Mouse (Mus musculus): ENCODE data around the gene Pou2f1. TPM values are rescaled to one million over a fixed set of nuclear protein-coding genes. Genes with fewer than 3 reads are reported as not detected.

Pou2f1 gene
- total and polyA plus RNA-seq, 3 experiments = 4.6 to 10.2 TPM; not detected in 1

GRCm38 (mm10) chr1:165844956-165845355, 157.5 kb downstream of the Pou2f1 start:
- DNase-seq (ENCODE audit: low read depth, low spot score) = peak; percentile 51
- Histone ChIP-seq H3K36me3 (ENCODE audit: control insufficient read depth in 1 of 2, insufficient read depth in 2 of 2, low read length in 2 of 2) (peaks cover 0 to 10% of the 10 kb centered on the region in 2 experiments; a peak in 2 of 4 replicates), H3K4me3 (ENCODE audit: control insufficient read depth in 1 of 2, insufficient read depth in 1 of 2, low read depth in 2 of 2, low read length in 2 of 2) (peak overlapping the region; percentile 53 to 64), H3K9ac (ENCODE audit: control insufficient read depth, low read depth, low read length, poor library complexity, severe bottlenecking) (peak overlapping the region; percentile 67), H3K27ac (ENCODE audit: control insufficient read depth, low read depth, low read length) (peak overlapping the region; percentile 44), H3K27me3 (ENCODE audit: control insufficient read depth in 1 of 2, insufficient read depth in 2 of 2, low read length in 2 of 2) (peaks cover 3 to 4% of the 10 kb centered on the region in 2 experiments; a peak in 3 of 4 replicates), H3K79me2 (ENCODE audit: control insufficient read depth, insufficient read depth, low read length, poor library complexity) (no peaks in the 10 kb centered on the region; the same call in 1 of the 2 replicates), H3K4me1 (ENCODE audit: control insufficient read depth in 1 of 2, insufficient read depth in 2 of 2, low read length in 2 of 2) (peaks cover 0 to 24% of the 10 kb centered on the region in 2 experiments; a peak in 3 of 4 replicates), H3K9me3 (replicated peaks; ENCODE audit: insufficient read depth, low read length) (no peaks in the 10 kb centered on the region)
- 0 out of 2 replicates have a peak, but pooled peaks have one; percentile 2 for TF ChIP-seq NELFE (IDR thresholded peaks at IDR 0.05; ENCODE audit: low read depth, low read length)
- 0 out of 2 replicates have a peak, but pooled peaks have one; percentile 11 for TF ChIP-seq HCFC1 (IDR thresholded peaks at IDR 0.05; ENCODE audit: low read depth, low read length)
- 0 out of 2 replicates have a peak, but pooled peaks have one; percentile 2 for TF ChIP-seq MAZ (IDR thresholded peaks at IDR 0.05; ENCODE audit: low read depth, low read length)
- TF ChIP-seq TAL1 (IDR thresholded peaks at IDR 0.05; ENCODE audit: low read length) = no peak
- no peak for TF ChIP-seq POLR2A (IDR thresholded peaks at IDR 0.05; ENCODE audit: control insufficient read depth in 1 of 2, insufficient read depth in 1 of 2, low read depth in 1 of 2, low read length in 2 of 2, poor library complexity in 1 of 2)
- TF ChIP-seq EP300 (IDR thresholded peaks at IDR 0.05; ENCODE audit: low read depth in 1 of 2, low read length in 2 of 2) = peak in 1 of 2 experiments; percentile 44; a peak in 3 of 4 replicates

GRCm38 (mm10) chr1:165844466-165844951, 158.0 kb downstream of the Pou2f1 start:
- peaks cover 0 to 10% of the 10 kb centered on the region in 2 experiments; a peak in 2 of 4 replicates for H3K36me3 ChIP-seq (ENCODE audit: control insufficient read depth in 1 of 2, insufficient read depth in 2 of 2, low read length in 2 of 2)
- TF ChIP-seq MAZ (IDR thresholded peaks at IDR 0.05; ENCODE audit: low read depth, low read length) (0 out of 2 replicates have a peak, but pooled peaks have one; percentile 28), MXI1 (IDR thresholded peaks at IDR 0.05; ENCODE audit: low read depth, low read length) (no peak)
- peak overlapping the region; percentile 44 for H3K27ac ChIP-seq (ENCODE audit: control insufficient read depth, low read depth, low read length)
- H3K9ac ChIP-seq (ENCODE audit: control insufficient read depth, low read depth, low read length, poor library complexity, severe bottlenecking) = peak overlapping the region; percentile 67
- peaks cover 0 to 24% of the 10 kb centered on the region in 2 experiments; a peak in 3 of 4 replicates for H3K4me1 ChIP-seq (ENCODE audit: control insufficient read depth in 1 of 2, insufficient read depth in 2 of 2, low read length in 2 of 2)
- no peaks in the 10 kb centered on the region; the same call in 1 of the 2 replicates for H3K79me2 ChIP-seq (ENCODE audit: control insufficient read depth, insufficient read depth, low read length, poor library complexity)
- peaks cover 7 to 8% of the 10 kb centered on the region in 2 experiments; a peak in 3 of 4 replicates for H3K27me3 ChIP-seq (ENCODE audit: control insufficient read depth in 1 of 2, insufficient read depth in 2 of 2, low read length in 2 of 2)
- no peaks in the 10 kb centered on the region for H3K9me3 ChIP-seq (replicated peaks; ENCODE audit: insufficient read depth, low read length)
- H3K4me3 ChIP-seq (ENCODE audit: control insufficient read depth in 1 of 2, insufficient read depth in 1 of 2, low read depth in 2 of 2, low read length in 2 of 2) = peak overlapping the region; percentile 53 to 64
- peak; percentile 38 for DNase-seq (ENCODE audit: low read depth, low spot score)

- no peaks in the 10 kb centered on the region; the same call in 1 of the 2 replicates for H3K79me2 ChIP-seq (ENCODE audit: control insufficient read depth, insufficient read depth, low read length, poor library complexity)
- no peak overlapping the region for H3K4me3 ChIP-seq (ENCODE audit: control insufficient read depth in 1 of 2, insufficient read depth in 1 of 2, low read depth in 2 of 2, low read length in 2 of 2)
- H3K27ac ChIP-seq (ENCODE audit: control insufficient read depth, low read depth, low read length) = no peak overlapping the region
- no peaks in the 10 kb centered on the region for H3K9me3 ChIP-seq (replicated peaks; ENCODE audit: insufficient read depth, low read length)
- peaks cover 0 to 15% of the 10 kb centered on the region in 2 experiments; a peak in 3 of 4 replicates for H3K4me1 ChIP-seq (ENCODE audit: control insufficient read depth in 1 of 2, insufficient read depth in 2 of 2, low read length in 2 of 2)
- H3K27me3 ChIP-seq (ENCODE audit: control insufficient read depth in 1 of 2, insufficient read depth in 2 of 2, low read length in 2 of 2) = peaks cover 7 to 8% of the 10 kb centered on the region in 2 experiments; a peak in 3 of 4 replicates
- no peak overlapping the region for H3K9ac ChIP-seq (ENCODE audit: control insufficient read depth, low read depth, low read length, poor library complexity, severe bottlenecking)
- DNase-seq (ENCODE audit: low read depth, low spot score) = no peak
- peaks cover 0 to 6% of the 10 kb centered on the region in 2 experiments; a peak in 2 of 4 replicates for H3K36me3 ChIP-seq (ENCODE audit: control insufficient read depth in 1 of 2, insufficient read depth in 2 of 2, low read length in 2 of 2)
- TF ChIP-seq MXI1 (IDR thresholded peaks at IDR 0.05; ENCODE audit: low read depth, low read length) (no peak), ELF1 (IDR thresholded peaks at IDR 0.05; ENCODE audit: low read depth, low read length) (no peak), ZKSCAN1 (IDR thresholded peaks at IDR 0.05; ENCODE audit: low read depth, low read length) (no peak), NRF1 (IDR thresholded peaks at IDR 0.05; ENCODE audit: insufficient read depth, low read depth, low read length, poor library complexity, severe bottlenecking) (no peak), ETS1 (IDR thresholded peaks at IDR 0.05; ENCODE audit: low read depth, low read length) (no peak), UBTF (IDR thresholded peaks at IDR 0.05; ENCODE audit: borderline replicate concordance, insufficient read depth, low read depth, low read length) (no peak), MYB (IDR thresholded peaks at IDR 0.05; ENCODE audit: low read depth, low read length) (no peak), MEF2A (IDR thresholded peaks at IDR 0.05; ENCODE audit: extremely low read depth, insufficient replicate concordance, low read depth, low read length, poor library complexity, severe bottlenecking) (no peak)
These were observed 158.9 kb downstream of the Pou2f1 start for GRCm38 (mm10) chr1:165843586-165843985.

All from MEL (cell line).